Mouse (Mus musculus): Measurements from ENCODE around the gene H2al1a. TPM values are rescaled to one million over a fixed set of nuclear protein-coding genes. Genes with fewer than 3 reads are reported as not detected.
"Not testable (repeated sequence)": the region's sequence is repeated elsewhere in the genome, so short reads cannot be mapped to it uniquely, and the experiment has no call there.

The H2al1a gene
- polyA plus RNA-seq, 1 experiment, result not detected

- no peak for TF ChIP-seq POLR2A (IDR thresholded peaks at IDR 0.05; ENCODE audit: borderline replicate concordance, control insufficient read depth, low read depth, low read length)
- no peak for TF ChIP-seq CTCF (IDR thresholded peaks at IDR 0.05; ENCODE audit: control insufficient read depth, insufficient read depth, low read length)
Observed at GRCm38 (mm10) chrX:11273190-11273589, 25.9 kb upstream of the H2al1a start.

GRCm38 (mm10) chrX:11277083-11277482 lies 22.0 kb upstream of the H2al1a start:
- TF ChIP-seq CTCF (IDR thresholded peaks at IDR 0.05; ENCODE audit: control insufficient read depth, insufficient read depth, low read length), result no peak
- TF ChIP-seq POLR2A (IDR thresholded peaks at IDR 0.05; ENCODE audit: borderline replicate concordance, control insufficient read depth, low read depth, low read length), result no peak
- no peak overlapping the region for H3K27ac ChIP-seq (ENCODE audit: control insufficient read depth, insufficient read depth, low read depth, low read length, poor library complexity)
- 73% methylated on average over 6 of the region's 6 CpGs for WGBS
- no peaks in the 10 kb centered on the region for H3K4me1 ChIP-seq (ENCODE audit: control insufficient read depth, insufficient read depth, low read length)
- no peak overlapping the region for H3K4me3 ChIP-seq (replicated peaks; ENCODE audit: control insufficient read depth, low read depth, low read length)

More at GRCm38 (mm10) chrX:11273190-11273589, 25.9 kb upstream of the H2al1a start:
- Histone ChIP-seq H3K4me1 (ENCODE audit: control insufficient read depth, insufficient read depth, low read length) (no peaks in the 10 kb centered on the region; the same call in 1 of the 2 replicates), H3K27ac (ENCODE audit: control insufficient read depth, insufficient read depth, low read depth, low read length, poor library complexity) (no peak overlapping the region), H3K4me3 (replicated peaks; ENCODE audit: control insufficient read depth, low read depth, low read length) (no peak overlapping the region)
- 72% methylated on average over 3 of the region's 3 CpGs for WGBS

GRCm38 (mm10) chrX:11280741-11281140 lies 18.3 kb upstream of the H2al1a start:
- TF ChIP-seq POLR2A (IDR thresholded peaks at IDR 0.05; ENCODE audit: borderline replicate concordance, control insufficient read depth, low read depth, low read length) (no peak), CTCF (IDR thresholded peaks at IDR 0.05; ENCODE audit: control insufficient read depth, insufficient read depth, low read length) (no peak)
- H3K27ac ChIP-seq (ENCODE audit: control insufficient read depth, insufficient read depth, low read depth, low read length, poor library complexity), result no peak overlapping the region
- WGBS, result 37% methylated on average over 2 of the region's 2 CpGs
- no peak overlapping the region for H3K4me3 ChIP-seq (replicated peaks; ENCODE audit: control insufficient read depth, low read depth, low read length)
- H3K4me1 ChIP-seq (ENCODE audit: control insufficient read depth, insufficient read depth, low read length), result no peaks in the 10 kb centered on the region

GRCm38 (mm10) chrX:11288306-11288882 lies 10.7 kb upstream of the H2al1a start:
- Histone ChIP-seq H3K4me1 (ENCODE audit: control insufficient read depth, insufficient read depth, low read length) (no peaks in the 10 kb centered on the region), H3K4me3 (replicated peaks; ENCODE audit: control insufficient read depth, low read depth, low read length) (no peak overlapping the region), H3K27ac (ENCODE audit: control insufficient read depth, insufficient read depth, low read depth, low read length, poor library complexity) (no peak overlapping the region)
- WGBS, result 70% methylated on average over 14 of the region's 14 CpGs
- TF ChIP-seq POLR2A (IDR thresholded peaks at IDR 0.05; ENCODE audit: borderline replicate concordance, control insufficient read depth, low read depth, low read length), result no peak
- TF ChIP-seq CTCF (IDR thresholded peaks at IDR 0.05; ENCODE audit: control insufficient read depth, insufficient read depth, low read length), result no peak

GRCm38 (mm10) chrX:11289244-11289643 lies 9.8 kb upstream of the H2al1a start:
- H3K27ac ChIP-seq (ENCODE audit: control insufficient read depth, insufficient read depth, low read depth, low read length, poor library complexity), result no peak overlapping the region
- no peak overlapping the region for H3K4me3 ChIP-seq (replicated peaks; ENCODE audit: control insufficient read depth, low read depth, low read length)
- 52% methylated on average over 4 of the region's 4 CpGs for WGBS
- H3K4me1 ChIP-seq (ENCODE audit: control insufficient read depth, insufficient read depth, low read length), result no peaks in the 10 kb centered on the region
- TF ChIP-seq POLR2A (IDR thresholded peaks at IDR 0.05; ENCODE audit: borderline replicate concordance, control insufficient read depth, low read depth, low read length) (no peak), CTCF (IDR thresholded peaks at IDR 0.05; ENCODE audit: control insufficient read depth, insufficient read depth, low read length) (no peak)

- not testable (repeated sequence) for H3K4me3 ChIP-seq (replicated peaks; ENCODE audit: control insufficient read depth, low read depth, low read length); H3K27ac ChIP-seq (ENCODE audit: control insufficient read depth, insufficient read depth, low read depth, low read length, poor library complexity); H3K4me1 ChIP-seq (ENCODE audit: control insufficient read depth, insufficient read depth, low read length)
- 88% methylated on average over 1 of the region's 3 CpGs for WGBS
Observed at GRCm38 (mm10) chrX:11302132-11302531, 3.1 kb downstream of the H2al1a start, which contains the start of gene H2al1b. TSS of gene H2al1b (plus strand) at chrX:11302432.

GRCm38 (mm10) chrX:11305355-11305754 lies 6.3 kb downstream of the H2al1a start, which contains the start of gene H2al1c:
TSS of gene H2al1c (plus strand) at chrX:11305655.
- not testable (repeated sequence) for H3K4me1 ChIP-seq (ENCODE audit: control insufficient read depth, insufficient read depth, low read length)
- 85% methylated on average over 2 of the region's 6 CpGs for WGBS

GRCm38 (mm10) chrX:11308524-11308923 lies 9.5 kb downstream of the H2al1a start, which contains the start of gene H2al1d:
TSS of gene H2al1d (plus strand) at chrX:11308824.
- not testable (repeated sequence) for H3K4me3 ChIP-seq (replicated peaks; ENCODE audit: control insufficient read depth, low read depth, low read length); H3K4me1 ChIP-seq (ENCODE audit: control insufficient read depth, insufficient read depth, low read length); H3K27ac ChIP-seq (ENCODE audit: control insufficient read depth, insufficient read depth, low read depth, low read length, poor library complexity)
- WGBS, result no CpG with 5 or more reads among the region's 6 CpGs

More at GRCm38 (mm10) chrX:11305355-11305754, 6.3 kb downstream of the H2al1a start, which contains the start of gene H2al1c:
- not testable (repeated sequence) for H3K27ac ChIP-seq (ENCODE audit: control insufficient read depth, insufficient read depth, low read depth, low read length, poor library complexity); H3K4me3 ChIP-seq (replicated peaks; ENCODE audit: control insufficient read depth, low read depth, low read length)

- not testable (repeated sequence) for H3K4me1 ChIP-seq (ENCODE audit: control insufficient read depth, insufficient read depth, low read length); H3K27ac ChIP-seq (ENCODE audit: control insufficient read depth, insufficient read depth, low read depth, low read length, poor library complexity); H3K4me3 ChIP-seq (replicated peaks; ENCODE audit: control insufficient read depth, low read depth, low read length)
- WGBS, result no CpG with 5 or more reads among the region's 3 CpGs
Observed at GRCm38 (mm10) chrX:11311634-11312033, 12.6 kb downstream of the H2al1a start, which contains the start of gene H2al1e. TSS of gene H2al1e (plus strand) at chrX:11311934.

- no CpG with 5 or more reads among the region's 6 CpGs for WGBS
- H3K4me1 ChIP-seq (ENCODE audit: control insufficient read depth, insufficient read depth, low read length); H3K4me3 ChIP-seq (replicated peaks; ENCODE audit: control insufficient read depth, low read depth, low read length); H3K27ac ChIP-seq (ENCODE audit: control insufficient read depth, insufficient read depth, low read depth, low read length, poor library complexity): not testable (repeated sequence)
Observed at GRCm38 (mm10) chrX:11314858-11315257, 15.8 kb downstream of the H2al1a start, which contains the start of gene H2al1f. TSS of gene H2al1f (plus strand) at chrX:11315158.

- WGBS, result no CpG with 5 or more reads among the region's 3 CpGs
- H3K4me1 ChIP-seq (ENCODE audit: control insufficient read depth, insufficient read depth, low read length), result not testable (repeated sequence)
Observed at GRCm38 (mm10) chrX:11317956-11318355, 18.9 kb downstream of the H2al1a start, which contains the start of gene H2al1g. TSS of gene H2al1g (plus strand) at chrX:11318256.

GRCm38 (mm10) chrX:11321192-11321591 lies 22.1 kb downstream of the H2al1a start, which contains the start of gene H2al1h:
TSS of gene H2al1h (plus strand) at chrX:11321492.
- not testable (repeated sequence) for H3K27ac ChIP-seq (ENCODE audit: control insufficient read depth, insufficient read depth, low read depth, low read length, poor library complexity); H3K4me1 ChIP-seq (ENCODE audit: control insufficient read depth, insufficient read depth, low read length); H3K4me3 ChIP-seq (replicated peaks; ENCODE audit: control insufficient read depth, low read depth, low read length)
- no CpG with 5 or more reads among the region's 6 CpGs for WGBS

More at GRCm38 (mm10) chrX:11317956-11318355, 18.9 kb downstream of the H2al1a start, which contains the start of gene H2al1g:
- not testable (repeated sequence) for H3K4me3 ChIP-seq (replicated peaks; ENCODE audit: control insufficient read depth, low read depth, low read length); H3K27ac ChIP-seq (ENCODE audit: control insufficient read depth, insufficient read depth, low read depth, low read length, poor library complexity)
